Mouse (Mus musculus) lung, postnatal 10 days (tissue): ENCODE measurements at regions not wholly inside any gene's neighbourhood (a gene's known extent, or its start where the extent isn't known, plus 50 kb on each side); places are given as distances from the start of the nearest gene placed in this dataset.

Experiments
- DNase-seq: peaks from one replicate; pipeline ENCODE4 v3.0.0; 2021

GRCm38 (mm10) chr10:68842023-68842735 is 118.7 kb downstream of the Tmem26 start:
- DNase-seq, result peak; percentile 62

DNA sequence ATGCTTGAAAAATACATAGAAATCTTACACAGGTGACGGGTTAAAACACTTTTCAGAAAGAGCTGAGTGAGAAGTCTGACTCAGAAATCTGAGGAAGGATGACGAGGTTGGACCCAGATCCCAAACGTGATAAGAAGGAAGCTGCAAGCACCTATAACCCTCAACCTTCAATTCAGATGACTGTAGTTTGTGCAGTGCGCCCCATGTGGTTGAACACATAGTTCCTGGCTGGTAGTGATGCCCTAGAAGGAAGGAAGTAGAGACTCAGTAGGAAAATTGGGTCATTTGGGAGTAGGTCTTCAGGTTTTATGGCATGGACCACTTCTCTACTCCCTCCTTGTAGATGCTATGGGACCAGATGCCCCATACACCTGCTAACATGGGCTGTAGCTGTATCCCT is 120.6 kb downstream of the Tmem26 start:
- DNase-seq, result no peak

DNA sequence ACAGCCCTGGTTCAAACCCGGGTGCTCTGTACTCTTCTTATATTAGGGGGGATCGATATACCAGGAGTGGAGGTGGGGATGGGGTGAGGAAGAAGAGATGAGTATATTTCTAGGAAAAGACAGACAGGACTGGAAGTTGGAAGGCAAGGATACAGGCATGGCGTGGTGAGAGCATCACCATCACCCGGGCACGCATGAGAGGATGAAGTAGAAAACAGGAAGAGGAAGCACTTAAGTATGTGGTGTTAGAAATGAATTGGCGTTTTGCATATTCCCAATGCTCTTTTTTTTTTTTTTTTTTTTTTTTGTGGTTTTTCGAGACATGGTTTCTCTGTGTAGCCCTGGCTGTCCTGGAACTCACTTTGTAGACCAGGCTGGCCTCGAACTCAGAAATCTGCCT is 121.2 kb downstream of the Tmem26 start:
- DNase-seq, result no peak

DNA sequence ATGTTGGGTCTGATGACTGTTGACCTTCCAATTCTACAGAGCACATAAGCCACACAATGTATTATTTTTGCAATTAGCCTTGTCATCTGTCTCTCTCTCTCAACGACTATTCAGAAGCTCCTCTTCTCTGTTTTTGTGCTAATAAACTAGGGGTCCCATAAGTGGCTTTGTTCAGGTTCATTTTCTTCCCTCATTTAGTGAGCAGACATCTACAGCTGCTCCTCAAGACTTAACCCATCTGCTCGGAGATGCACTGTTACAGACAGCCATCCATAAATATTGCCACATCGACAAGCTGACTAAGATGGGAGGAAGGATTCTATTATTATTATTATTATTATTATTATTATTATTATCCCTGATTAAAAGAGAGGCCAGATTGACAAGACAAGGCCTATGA is 127.7 kb downstream of the Tmem26 start:
- DNase-seq, result no peak

DNA sequence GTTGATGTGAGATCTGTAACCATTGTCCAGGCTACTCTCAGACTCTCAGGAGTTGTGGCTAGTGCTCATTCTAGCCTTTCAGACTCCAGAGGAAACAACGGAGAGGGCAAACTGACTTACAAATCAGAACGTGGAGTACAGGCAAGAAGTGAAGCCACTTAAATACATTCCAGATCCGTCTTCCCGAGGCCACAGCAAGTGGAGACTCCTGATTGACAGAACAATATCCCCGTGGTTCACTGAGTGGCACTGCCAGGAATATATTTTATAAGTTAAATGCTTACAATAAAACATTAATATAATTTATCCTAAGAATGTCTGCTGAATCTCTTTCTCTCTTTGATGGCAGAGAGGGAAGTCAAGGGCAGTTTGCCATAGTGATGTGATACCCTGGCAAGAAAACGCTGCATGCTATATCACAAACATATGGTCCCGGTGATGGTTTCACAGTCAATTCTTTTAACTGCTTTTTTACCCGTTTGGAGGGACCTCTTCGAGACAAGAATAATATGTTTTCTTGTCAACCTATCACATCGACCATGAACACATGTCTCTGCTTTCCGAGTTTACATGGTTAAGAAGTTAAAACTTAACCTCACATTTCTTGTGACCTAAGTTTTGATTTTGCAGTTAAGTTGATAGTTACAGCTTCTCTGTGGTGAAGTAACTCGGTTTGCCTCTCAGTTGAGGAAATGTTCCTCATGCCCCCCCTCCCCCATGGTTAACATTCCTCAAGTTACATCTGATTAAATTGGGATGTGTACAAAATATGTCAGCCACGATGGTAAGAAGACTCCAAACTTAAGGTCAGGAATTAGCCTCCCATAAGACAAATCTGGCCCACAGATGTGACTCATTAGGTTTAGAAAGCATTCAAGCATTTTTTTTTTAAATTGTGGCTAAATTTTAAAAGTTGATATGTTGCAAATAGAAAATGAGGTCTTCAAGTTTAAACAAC is 132.8 kb downstream of the Tmem26 start:
- DNase-seq, result no peak

DNA sequence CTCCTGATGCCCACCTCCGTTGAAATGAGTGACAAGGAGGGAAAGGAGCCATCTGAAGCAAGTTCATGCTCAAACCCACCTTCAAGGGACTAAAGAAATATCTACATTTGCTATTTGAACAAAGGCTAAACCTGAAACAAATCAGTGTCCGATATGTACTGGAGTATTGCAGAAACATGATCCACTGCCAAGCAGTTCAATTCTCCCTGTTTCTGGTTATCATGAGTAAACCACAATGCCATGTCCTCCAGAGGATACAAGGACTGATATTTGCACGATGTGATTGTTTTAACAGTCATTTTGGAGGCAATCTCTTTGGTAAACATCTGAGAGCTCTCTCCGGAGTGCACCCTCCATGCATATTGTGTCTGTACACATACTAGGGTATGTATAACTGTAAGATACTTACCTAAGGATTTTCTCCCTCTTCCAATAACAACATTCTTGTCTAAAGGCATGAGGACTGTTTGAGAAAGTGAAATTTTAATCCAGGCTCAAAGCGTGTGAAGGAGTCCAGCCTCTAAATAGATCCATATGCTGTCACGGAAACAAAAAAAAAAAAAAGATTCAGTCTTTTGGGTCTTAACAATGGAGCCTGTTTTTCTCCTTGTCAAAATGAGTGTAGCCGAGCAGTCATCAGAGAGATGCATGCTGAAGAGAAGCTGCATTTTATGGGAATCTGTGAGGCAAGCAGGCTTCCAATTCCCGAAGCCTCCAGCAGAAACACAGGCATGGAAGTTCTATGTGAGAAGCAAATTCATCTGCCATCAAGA is 141.3 kb downstream of the Tmem26 start:
- no peak for DNase-seq

- no peak for DNase-seq
Observed at GRCm38 (mm10) chr10:68865776-68866175, 142.3 kb downstream of the Tmem26 start.

DNA sequence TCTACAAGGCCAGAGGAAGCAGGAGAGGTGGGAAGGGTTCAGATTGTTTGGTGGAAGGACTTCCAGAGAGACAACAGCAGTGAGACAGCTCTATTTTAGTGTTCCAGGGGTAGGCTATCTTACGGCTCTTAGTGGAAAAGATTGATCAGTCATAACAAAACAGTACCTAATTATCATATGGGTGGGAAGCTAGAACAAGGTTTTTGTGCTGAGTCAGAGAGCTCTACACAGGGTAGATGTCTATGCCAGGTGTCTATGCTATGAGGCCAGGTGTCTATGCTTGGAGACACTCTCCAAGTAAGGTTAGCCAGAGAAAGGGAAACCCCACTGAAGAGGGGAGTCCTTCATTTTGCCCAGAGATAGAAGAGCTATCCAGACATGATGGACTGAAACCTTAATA is 143.9 kb downstream of the Tmem26 start:
- DNase-seq, result no peak

DNA sequence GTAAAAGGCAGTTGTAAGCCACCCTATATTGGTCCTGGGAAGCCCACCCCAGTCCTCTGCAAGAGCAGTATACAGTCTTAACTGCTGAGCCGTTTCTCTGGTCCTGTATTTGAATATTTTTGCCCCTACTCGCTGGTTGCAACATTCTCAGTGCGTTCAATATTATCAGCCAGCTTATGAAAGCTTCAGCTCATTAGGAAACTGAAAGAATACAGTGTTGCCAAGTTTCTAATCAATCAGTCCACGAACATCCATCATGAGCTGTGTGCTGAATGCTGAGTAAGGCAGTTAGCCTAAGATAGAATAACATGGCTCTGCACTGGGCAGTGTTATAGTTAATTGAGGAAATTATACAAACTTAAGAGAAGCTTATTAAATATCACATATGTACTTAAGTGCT is 148.7 kb downstream of the Tmem26 start:
- no peak for DNase-seq

GRCm38 (mm10) chr10:68875641-68876040 is 152.2 kb downstream of the Tmem26 start:
- DNase-seq, result no peak

DNA sequence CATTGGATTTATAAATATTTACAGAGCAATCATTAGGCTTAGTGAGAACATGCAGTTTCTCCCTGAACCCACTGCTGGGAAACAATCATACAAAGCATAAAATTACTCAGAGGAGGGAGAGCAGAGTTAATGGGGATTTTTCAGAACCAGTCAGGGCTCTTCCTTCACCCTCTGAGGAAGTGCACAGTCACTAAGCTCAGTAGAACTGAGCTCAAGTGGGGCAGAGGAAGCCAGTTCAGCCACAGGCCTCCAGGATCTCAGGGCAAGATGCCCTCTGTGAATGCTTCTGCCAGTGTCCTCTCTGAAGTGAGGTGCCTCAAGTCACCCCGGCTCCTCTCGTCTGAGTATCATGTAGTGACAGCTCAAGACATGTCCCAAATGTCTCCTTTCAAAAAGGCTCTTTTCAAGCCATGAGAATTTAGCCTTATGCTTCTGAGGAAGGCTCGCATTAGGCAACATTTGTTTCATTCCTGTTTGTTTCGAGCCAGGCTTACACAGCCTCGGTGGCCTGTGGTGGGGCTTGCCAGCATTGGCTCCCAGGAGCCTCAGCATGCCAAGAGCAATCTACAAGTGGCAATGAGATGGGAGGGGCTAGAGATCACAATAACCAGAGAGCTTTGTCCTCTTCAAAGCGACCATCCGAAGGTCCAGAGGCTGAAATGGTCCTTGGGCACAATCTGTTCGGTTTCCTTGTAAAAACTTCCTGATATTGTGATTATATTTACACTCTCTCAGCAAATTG is 169.8 kb downstream of the Tmem26 start:
- DNase-seq, result peak; percentile 63

GRCm38 (mm10) chr10:68894121-68894520 is 170.7 kb downstream of the Tmem26 start:
- DNase-seq, result no peak

DNA sequence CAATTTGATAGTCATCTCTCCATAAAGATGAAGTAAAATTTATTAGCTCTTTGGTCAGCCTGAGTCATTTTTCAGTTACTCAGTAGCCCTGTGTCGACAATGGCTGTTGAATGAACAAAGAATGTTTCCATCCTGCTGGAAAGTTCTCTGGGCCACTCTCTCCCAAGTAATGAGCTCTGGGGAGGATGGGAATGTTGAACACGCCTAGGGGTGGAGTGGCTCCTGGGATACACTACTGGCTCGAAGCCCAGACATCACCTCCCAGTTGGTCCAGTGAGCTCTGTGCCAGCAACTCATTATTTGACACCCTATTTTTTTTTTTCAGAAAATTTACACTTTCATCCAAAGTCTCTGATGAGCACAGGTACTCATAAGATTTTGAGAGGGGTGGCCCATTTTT is 174.1 kb downstream of the Tmem26 start:
- peak; percentile 28 for DNase-seq

- no peak for DNase-seq
Observed at GRCm38 (mm10) chr10:68901168-68901567, 177.7 kb downstream of the Tmem26 start.

DNA sequence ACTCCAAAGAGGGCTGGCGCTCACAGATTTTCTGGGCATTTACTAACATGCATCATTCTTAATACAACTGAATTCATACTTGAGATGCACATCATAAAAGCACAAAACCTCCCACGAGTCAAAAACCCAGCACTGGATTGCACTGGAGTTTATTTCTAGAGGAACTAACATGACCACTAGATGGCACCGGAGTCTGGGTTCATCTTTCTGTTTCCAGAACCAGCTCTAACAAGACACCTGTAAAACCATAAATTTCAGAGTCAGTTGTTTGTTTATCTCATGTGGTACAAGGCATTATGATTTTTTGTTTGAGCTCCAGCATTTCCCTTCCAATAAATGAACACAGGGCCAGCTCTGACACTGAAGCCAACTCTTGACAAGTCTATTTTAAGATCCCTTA is 179.2 kb downstream of the Tmem26 start:
- peak; percentile 68 for DNase-seq

DNA sequence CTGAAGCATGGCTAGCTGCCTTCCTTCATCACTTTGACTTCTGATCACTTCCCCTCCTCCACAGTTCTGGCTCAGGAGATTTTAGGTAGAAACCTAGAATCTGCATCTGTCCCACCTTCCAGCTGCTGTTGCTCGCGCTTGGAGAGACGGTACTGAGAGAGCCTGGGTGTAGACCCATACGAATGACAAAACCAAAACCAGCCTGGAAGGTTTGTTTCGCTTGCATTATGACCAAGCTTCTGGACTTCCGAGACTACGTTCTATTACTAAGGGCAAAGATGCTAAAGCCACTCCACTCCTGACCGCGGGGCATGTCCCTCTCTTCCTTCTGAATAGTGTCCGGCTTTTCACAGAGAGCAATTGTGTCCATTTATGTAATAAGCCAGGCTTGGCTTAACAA is 180.9 kb downstream of the Tmem26 start:
- no peak for DNase-seq

DNA sequence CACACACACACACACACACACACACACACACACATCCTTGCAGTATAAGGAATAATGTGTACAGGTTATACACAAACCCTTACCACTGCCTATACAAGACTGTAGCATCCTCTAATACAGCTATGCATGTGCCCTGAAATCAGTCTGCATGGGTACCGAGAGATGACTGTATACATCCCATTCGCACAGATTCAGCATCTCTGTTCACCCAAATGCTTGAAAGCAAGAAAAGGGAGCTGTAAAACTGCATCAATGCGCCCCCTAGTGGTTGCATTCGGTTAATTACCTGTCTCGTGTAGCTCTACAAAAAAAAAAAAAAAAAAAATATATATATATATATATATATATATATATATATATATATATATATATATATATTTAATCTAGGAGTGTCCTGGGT is 184.8 kb downstream of the Tmem26 start:
- peak; percentile 76 for DNase-seq

GRCm38 (mm10) chr10:68909018-68909417 is 185.6 kb downstream of the Tmem26 start:
- no peak for DNase-seq

- no peak for DNase-seq
Observed at GRCm38 (mm10) chr10:68916147-68916546, 192.7 kb downstream of the Tmem26 start.

DNA sequence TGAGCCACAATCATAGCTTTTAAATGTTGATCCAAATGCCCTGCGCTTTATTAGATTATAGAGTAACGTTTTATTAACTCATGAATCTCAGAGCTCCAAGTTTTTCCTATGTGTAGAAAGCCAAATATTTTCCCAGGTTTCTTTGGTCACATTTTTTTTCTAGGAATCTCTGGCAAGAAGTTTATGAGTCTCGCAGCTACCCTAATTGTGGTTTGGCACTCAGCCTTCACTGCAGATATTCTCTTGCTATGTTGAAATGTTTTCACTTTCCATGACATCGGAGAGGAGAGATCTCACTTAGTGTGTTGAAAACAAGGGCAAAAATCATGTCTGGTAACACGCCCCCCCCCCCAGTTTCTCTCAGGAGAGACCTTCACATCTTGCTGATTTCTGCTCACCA is 212.4 kb downstream of the Tmem26 start:
- DNase-seq, result peak; percentile 5

GRCm38 (mm10) chr10:68943239-68943638 is 208.0 kb upstream of the Rhobtb1 start:
- no peak for DNase-seq

DNA sequence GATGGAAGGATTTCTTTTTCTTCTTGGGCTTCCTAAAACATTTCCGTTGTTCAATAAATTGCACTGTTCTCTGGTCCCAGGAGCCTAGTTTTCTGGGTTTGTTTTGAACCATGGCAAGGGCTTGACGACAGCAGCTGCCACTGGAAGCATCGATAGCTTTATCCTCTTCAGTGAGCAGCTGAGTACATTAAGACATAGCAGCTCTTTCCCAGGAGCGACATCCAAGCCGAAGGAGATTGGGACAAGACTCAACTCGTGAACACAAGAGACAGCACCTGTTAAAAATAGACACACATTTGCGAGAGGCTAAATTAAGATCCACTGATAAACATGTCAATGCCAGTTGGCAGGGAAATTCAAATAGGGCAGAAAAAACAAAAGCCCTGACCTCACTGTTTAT is 194.7 kb upstream of the Rhobtb1 start:
- DNase-seq, result no peak

DNA sequence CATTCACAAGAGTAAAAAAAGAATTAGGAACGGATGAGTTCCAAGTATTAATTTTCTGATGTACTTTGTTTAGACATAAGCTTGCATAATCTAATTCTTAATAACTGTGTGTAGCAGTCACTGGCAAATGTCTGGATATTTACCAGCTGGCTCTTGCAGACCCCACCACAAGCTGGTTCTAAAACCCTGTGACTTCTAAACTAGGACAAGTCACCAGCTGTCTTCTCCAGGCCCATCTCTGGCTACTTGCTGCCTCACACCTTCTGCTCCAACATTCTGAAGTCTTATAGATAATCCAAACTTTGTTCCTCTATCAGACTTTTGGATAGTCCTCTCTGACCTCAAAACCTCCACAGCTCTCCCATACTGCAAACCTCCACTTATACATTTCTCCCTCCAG is 189.9 kb upstream of the Rhobtb1 start:
- no peak for DNase-seq
